Mouse (Mus musculus): ENCODE measurements around the gene Ercc1. TPM values are rescaled to one million over a fixed set of nuclear protein-coding genes. Genes with fewer than 3 reads are reported as not detected.

Gene Ercc1
- polyA plus RNA-seq, 1 experiment: 46.6 TPM

- DNase-seq: no peak
- WGBS: under 1% methylated on average over 48 of the region's 48 CpGs
Observed at GRCm38 (mm10) chr7:19309278-19309883, 35.2 kb upstream of the Ercc1 start.

DNA sequence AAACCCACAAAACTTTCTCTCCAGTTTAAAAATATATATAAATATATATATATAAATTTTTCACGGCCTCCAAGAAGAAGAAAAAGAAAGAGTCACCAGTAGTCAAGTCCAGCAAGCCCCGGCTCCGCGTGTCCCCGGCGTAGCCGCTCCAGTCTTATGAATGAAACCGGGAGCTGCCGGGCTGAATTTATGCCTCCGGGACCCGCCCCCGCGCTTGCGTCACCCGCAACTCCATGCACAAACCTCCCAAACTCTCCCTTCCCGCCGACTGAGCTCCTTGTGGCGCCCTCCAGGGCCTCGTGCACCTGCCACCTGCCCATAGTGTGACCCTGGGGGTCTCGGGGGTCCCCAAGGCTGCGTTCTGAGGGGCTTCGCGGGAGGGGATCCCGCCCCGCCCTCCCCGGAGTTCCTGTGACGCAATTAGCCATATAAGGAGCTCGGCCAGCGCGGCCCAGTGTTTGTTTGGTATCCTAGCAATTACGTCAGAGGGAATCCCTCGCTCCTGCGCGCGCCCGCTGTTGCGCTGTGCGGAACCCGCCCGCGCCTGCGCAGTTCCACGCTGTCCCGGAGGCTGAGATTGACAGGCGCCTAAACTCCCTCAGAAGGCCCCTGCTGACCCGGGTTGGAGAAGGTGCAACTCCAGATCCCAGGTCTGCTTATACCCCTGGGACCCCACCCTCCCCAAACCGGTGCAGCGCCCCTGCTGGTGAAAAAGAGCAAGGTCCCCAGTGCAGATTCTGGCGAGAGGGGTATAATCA lies 34.5 kb upstream of the Ercc1 start, which contains the start of gene Fosb:
Gene Fosb (minus strand): TSS at position 168 of the 758 bp plus-strand sequence.
- H3K4me1 ChIP-seq (ENCODE audit: control insufficient read depth, insufficient read depth, low read length): peaks cover 9% of the 10 kb centered on the region
- DNase-seq: peak; percentile 90
- peak within 1 kb of the TSS; percentile 90 for H3K4me3 ChIP-seq (replicated peaks; ENCODE audit: extremely low read depth, low read depth, low read length)
- under 1% methylated on average over 49 of the region's 49 CpGs for WGBS
- no peak for TF ChIP-seq CTCF (IDR thresholded peaks at IDR 0.05; ENCODE audit: insufficient read depth, low read length)
- no peak; the same call in 1 of the 2 replicates for TF ChIP-seq POLR2A (IDR thresholded peaks at IDR 0.05; ENCODE audit: borderline replicate concordance, extremely low read depth, low read depth, low read length)

More at GRCm38 (mm10) chr7:19309278-19309883, 35.2 kb upstream of the Ercc1 start:
- TF ChIP-seq POLR2A (IDR thresholded peaks at IDR 0.05; ENCODE audit: borderline replicate concordance, extremely low read depth, low read depth, low read length) (no peak), CTCF (IDR thresholded peaks at IDR 0.05; ENCODE audit: insufficient read depth, low read length) (no peak)
- H3K4me1 ChIP-seq (ENCODE audit: control insufficient read depth, insufficient read depth, low read length): peaks cover 9% of the 10 kb centered on the region
- H3K4me3 ChIP-seq (replicated peaks; ENCODE audit: extremely low read depth, low read depth, low read length): peak overlapping the region; percentile 60

GRCm38 (mm10) chr7:19311991-19312390 lies 32.6 kb upstream of the Ercc1 start:
- WGBS: 28% methylated on average over 4 of the region's 4 CpGs
- Histone ChIP-seq H3K4me1 (ENCODE audit: control insufficient read depth, insufficient read depth, low read length) (peaks cover 15% of the 10 kb centered on the region), H3K4me3 (replicated peaks; ENCODE audit: extremely low read depth, low read depth, low read length) (no peak overlapping the region)
- TF ChIP-seq POLR2A (IDR thresholded peaks at IDR 0.05; ENCODE audit: borderline replicate concordance, extremely low read depth, low read depth, low read length) (no peak), CTCF (IDR thresholded peaks at IDR 0.05; ENCODE audit: insufficient read depth, low read length) (no peak)
- DNase-seq: no peak

- DNase-seq: no peak
- WGBS: 59% methylated on average over 5 of the region's 5 CpGs
- Histone ChIP-seq H3K4me3 (replicated peaks; ENCODE audit: extremely low read depth, low read depth, low read length) (no peak overlapping the region), H3K4me1 (ENCODE audit: control insufficient read depth, insufficient read depth, low read length) (peaks cover 13% of the 10 kb centered on the region)
- TF ChIP-seq POLR2A (IDR thresholded peaks at IDR 0.05; ENCODE audit: borderline replicate concordance, extremely low read depth, low read depth, low read length) (no peak), CTCF (IDR thresholded peaks at IDR 0.05; ENCODE audit: insufficient read depth, low read length) (no peak)
Observed at GRCm38 (mm10) chr7:19314033-19314432, 30.5 kb upstream of the Ercc1 start.

GRCm38 (mm10) chr7:19316451-19317161 lies 28.0 kb upstream of the Ercc1 start:
- TF ChIP-seq POLR2A (IDR thresholded peaks at IDR 0.05; ENCODE audit: borderline replicate concordance, extremely low read depth, low read depth, low read length) (no peak), CTCF (IDR thresholded peaks at IDR 0.05; ENCODE audit: insufficient read depth, low read length) (no peak)
- H3K4me3 ChIP-seq (replicated peaks; ENCODE audit: extremely low read depth, low read depth, low read length): no peak overlapping the region
- WGBS: 40% methylated on average over 14 of the region's 14 CpGs
- H3K4me1 ChIP-seq (ENCODE audit: control insufficient read depth, insufficient read depth, low read length): peaks cover 12% of the 10 kb centered on the region
- DNase-seq: no peak

GRCm38 (mm10) chr7:19318201-19318600 lies 26.4 kb upstream of the Ercc1 start:
- no peak overlapping the region for H3K4me3 ChIP-seq (replicated peaks; ENCODE audit: extremely low read depth, low read depth, low read length)
- H3K4me1 ChIP-seq (ENCODE audit: control insufficient read depth, insufficient read depth, low read length): peaks cover 12% of the 10 kb centered on the region
- TF ChIP-seq POLR2A (IDR thresholded peaks at IDR 0.05; ENCODE audit: borderline replicate concordance, extremely low read depth, low read depth, low read length): no peak
- TF ChIP-seq CTCF (IDR thresholded peaks at IDR 0.05; ENCODE audit: insufficient read depth, low read length): no peak
- 65% methylated on average over 2 of the region's 2 CpGs for WGBS
- DNase-seq: no peak

- no peak for TF ChIP-seq CTCF (IDR thresholded peaks at IDR 0.05; ENCODE audit: insufficient read depth, low read length)
- TF ChIP-seq POLR2A (IDR thresholded peaks at IDR 0.05; ENCODE audit: borderline replicate concordance, extremely low read depth, low read depth, low read length): no peak
- WGBS: 70% methylated on average over 7 of the region's 7 CpGs
- H3K4me3 ChIP-seq (replicated peaks; ENCODE audit: extremely low read depth, low read depth, low read length): no peak overlapping the region
- peaks cover 12% of the 10 kb centered on the region for H3K4me1 ChIP-seq (ENCODE audit: control insufficient read depth, insufficient read depth, low read length)
- DNase-seq: no peak
Observed at GRCm38 (mm10) chr7:19318676-19319075, 25.9 kb upstream of the Ercc1 start.

DNA sequence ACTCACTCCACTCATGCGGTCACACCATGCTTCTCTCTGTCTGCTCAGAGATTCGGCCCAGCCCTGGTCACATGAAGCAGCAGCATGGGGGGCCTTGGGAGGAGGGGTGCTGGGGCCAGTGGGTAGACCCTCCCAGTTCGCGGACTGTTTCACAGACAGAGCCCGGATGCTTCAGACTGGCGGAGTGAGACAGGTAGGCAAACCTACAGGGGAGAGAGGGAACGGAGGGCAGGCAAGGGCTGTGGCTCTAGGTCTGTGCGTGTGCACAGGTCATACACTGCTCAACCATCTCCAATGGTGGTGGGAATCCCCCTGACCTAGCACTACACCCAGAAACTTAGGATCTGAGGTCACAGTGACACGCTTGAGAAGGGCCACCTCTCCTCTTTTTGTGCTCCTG lies 25.1 kb upstream of the Ercc1 start:
- H3K4me3 ChIP-seq (replicated peaks; ENCODE audit: extremely low read depth, low read depth, low read length): peak overlapping the region; percentile 58
- TF ChIP-seq CTCF (IDR thresholded peaks at IDR 0.05; ENCODE audit: insufficient read depth, low read length) (no peak), POLR2A (IDR thresholded peaks at IDR 0.05; ENCODE audit: borderline replicate concordance, extremely low read depth, low read depth, low read length) (no peak)
- DNase-seq: no peak
- peaks cover 12% of the 10 kb centered on the region for H3K4me1 ChIP-seq (ENCODE audit: control insufficient read depth, insufficient read depth, low read length)
- 23% methylated on average over 9 of the region's 9 CpGs for WGBS

DNA sequence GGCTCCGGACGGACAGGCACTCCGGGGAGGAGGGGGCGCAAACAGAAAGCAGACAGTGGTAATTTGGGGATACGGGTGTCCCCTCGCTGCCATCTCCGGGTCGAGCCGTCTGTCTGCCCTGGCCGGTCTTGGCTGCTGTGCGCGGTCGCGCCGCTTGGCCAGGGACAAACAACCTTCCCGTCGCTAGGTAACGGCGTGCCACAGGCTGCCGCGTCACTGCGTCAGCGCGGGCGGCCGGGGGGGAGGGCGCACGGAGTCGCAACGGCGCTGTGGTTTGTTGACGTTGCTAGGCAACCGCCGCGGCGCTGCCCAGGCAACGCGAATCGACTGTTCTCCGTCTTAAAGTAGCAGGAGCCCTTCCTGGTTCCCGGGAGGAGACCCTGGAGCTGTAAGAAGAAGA lies 24.7 kb upstream of the Ercc1 start:
- DNase-seq: peak; percentile 96
- H3K4me1 ChIP-seq (ENCODE audit: control insufficient read depth, insufficient read depth, low read length): peaks cover 12% of the 10 kb centered on the region
- H3K4me3 ChIP-seq (replicated peaks; ENCODE audit: extremely low read depth, low read depth, low read length): peak overlapping the region; percentile 58
- WGBS: under 1% methylated on average over 41 of the region's 41 CpGs
- TF ChIP-seq CTCF (IDR thresholded peaks at IDR 0.05; ENCODE audit: insufficient read depth, low read length) (no peak), POLR2A (IDR thresholded peaks at IDR 0.05; ENCODE audit: borderline replicate concordance, extremely low read depth, low read depth, low read length) (peak; percentile 69; the same call in 1 of the 2 replicates)

Measured in lung, adult 2 months (tissue).